Mouse (Mus musculus) forebrain, postnatal 0 days (tissue): ENCODE data around the gene Gpatch11. TPM values are rescaled to one million over a fixed set of nuclear protein-coding genes. Genes with fewer than 3 reads are reported as not detected.
A peak's percentile ranks its signal among the peaks of the same experiment; 100 is the strongest.

Source experiments
- ATAC-seq: fragments of 200-750 bp; cut with Nextera tagmentation; 2 replicates; pipeline ENCODE4 v1.8.0; 2017; ENCODE audit warnings: mild to moderate bottlenecking, moderate library complexity
- DNase-seq: peaks from one replicate; pipeline ENCODE4 v3.0.0-alpha.2; 2015
- H3K27ac ChIP-seq: fragments of 300-500 bp; sonication (generic); 2 replicates; pipeline ENCODE4 v1.5.1; 2014; ENCODE audit warnings: low read depth, mild to moderate bottlenecking, antibody characterized with exemption, low read length, moderate library complexity, mixed read lengths
- H3K27me3 ChIP-seq: fragments of 300-500 bp; sonication (generic); 2 replicates; pipeline ENCODE4 v1.6.1; 2014; ENCODE audit warnings: mild to moderate bottlenecking, low read length, mixed read lengths; ENCODE audit not compliant: insufficient read depth
- H3K36me3 ChIP-seq: fragments of 300-500 bp; sonication (generic); 2 replicates; pipeline ENCODE4 v1.6.1; 2014; ENCODE audit warnings: mild to moderate bottlenecking, moderate library complexity; ENCODE audit not compliant: insufficient read depth
- H3K4me1 ChIP-seq: fragments of 300-500 bp; sonication (generic); 2 replicates; pipeline ENCODE4 v1.6.1; 2014; ENCODE audit warnings: antibody characterized with exemption; ENCODE audit not compliant: insufficient read depth
- H3K4me2 ChIP-seq: fragments of 300-500 bp; sonication (generic); 2 replicates; pipeline ENCODE4 v1.6.1; 2014; ENCODE audit warnings: low read depth, mild to moderate bottlenecking, moderate library complexity
- H3K4me3 ChIP-seq: fragments of 300-500 bp; sonication (generic); 2 replicates; pipeline ENCODE4 v1.5.1; 2014; ENCODE audit warnings: low read depth, low read length, mixed read lengths
- H3K9ac ChIP-seq: fragments of 300-500 bp; sonication (generic); 2 replicates; pipeline ENCODE4 v1.6.1; 2014; ENCODE audit warnings: mild to moderate bottlenecking
- H3K9me3 ChIP-seq: fragments of 300-500 bp; sonication (generic); 2 replicates; pipeline ENCODE4 v1.6.1; 2016; ENCODE audit warnings: low read length
- CTCF ChIP-seq: sonication (generic); IDR thresholded peaks from 2 replicates; pipeline ENCODE4 v1.5.1; 2016; ENCODE audit warnings: antibody characterized with exemption, control low read depth, low read depth
- WGBS: fragments of 180-500 bp; shearing (Covaris S2); extraction: QIAGEN DNeasy Blood & Tissue Kit; methylation state at CpG from one replicate; pipeline ENCODE4 v1.1.7; 2014; 5-methylcytosine and 5-hydroxymethylcytosine counted together
- polyA plus RNA-seq: library from polyadenylated mRNA; unstranded; fragments of >200 nt; fragmentation: Nextera tagmentation; extraction: Ambion mirVana; gene quantifications from 2 replicates; pipeline ENCODE4 v1.2.1, GENCODE M21; 2015
- total RNA-seq: library from RNA; depleted of rRNA; stranded (reverse); fragments of >200 nt; gene quantifications from 2 replicates; pipeline ENCODE4 v1.2.3, GENCODE M21; 2014

Gpatch11 gene
- total and polyA plus RNA-seq, 2 experiments from 2014 or later: 25.7 to 52.3 TPM

- H3K27ac ChIP-seq: no peak overlapping the region
- DNase-seq: no peak
- no peak for ATAC-seq
- no peaks in the 10 kb centered on the region for H3K4me1 ChIP-seq
- H3K9ac ChIP-seq: no peak overlapping the region
- H3K9me3 ChIP-seq: no peaks in the 10 kb centered on the region
- H3K4me3 ChIP-seq: no peak overlapping the region
- H3K27me3 ChIP-seq: no peaks in the 10 kb centered on the region
- 85% methylated on average over 6 of the region's 6 CpGs for WGBS
- no peak overlapping the region for H3K4me2 ChIP-seq
- no peaks in the 10 kb centered on the region for H3K36me3 ChIP-seq
- TF ChIP-seq CTCF: no peak
These were observed 38.5 kb downstream of the Gpatch11 start for GRCm38 (mm10) chr17:78873886-78874285.

GRCm38 (mm10) chr17:78881878-78882304 is 46.5 kb downstream of the Gpatch11 start:
- peak overlapping the region; percentile 25; the same call in 1 of the 2 replicates for H3K9ac ChIP-seq
- H3K9me3 ChIP-seq: no peaks in the 10 kb centered on the region
- peak overlapping the region; percentile 16; the same call in 1 of the 2 replicates for H3K27ac ChIP-seq
- DNase-seq: peak; percentile 9
- no peaks in the 10 kb centered on the region for H3K27me3 ChIP-seq
- peak overlapping the region; percentile 66 for H3K4me2 ChIP-seq
- peak overlapping the region; percentile 41 for H3K4me3 ChIP-seq
- H3K4me1 ChIP-seq: 0 out of 2 replicates have a peak, but pooled peaks cover 3% of the 10 kb centered on the region
- ATAC-seq: peak; percentile 64
- 15% methylated on average over 6 of the region's 7 CpGs for WGBS
- no peak for TF ChIP-seq CTCF
- H3K36me3 ChIP-seq: no peaks in the 10 kb centered on the region

GRCm38 (mm10) chr17:78882401-78883112 is 47.2 kb downstream of the Gpatch11 start, which contains the start of gene Eif2ak2:
TSS of gene Eif2ak2 (minus strand) at chr17:78882573.
- H3K9me3 ChIP-seq: no peaks in the 10 kb centered on the region
- 2% methylated on average over 28 of the region's 28 CpGs for WGBS
- H3K4me2 ChIP-seq: peak within 1 kb of the TSS; percentile 66
- peak within 1 kb of the TSS; percentile 16; the same call in 1 of the 2 replicates for H3K27ac ChIP-seq
- H3K4me3 ChIP-seq: peak within 1 kb of the TSS; percentile 41
- DNase-seq (peak; percentile 23), ATAC-seq (peak; percentile 91)
- H3K9ac ChIP-seq: peak within 1 kb of the TSS; percentile 25
- H3K27me3 ChIP-seq: no peaks in the 10 kb centered on the region
- no peaks in the 10 kb centered on the region for H3K36me3 ChIP-seq
- TF ChIP-seq CTCF: no peak
- H3K4me1 ChIP-seq: 0 out of 2 replicates have a peak, but pooled peaks cover 3% of the 10 kb centered on the region

- TF ChIP-seq CTCF: no peak
- 85% methylated on average over 4 of the region's 4 CpGs for WGBS
These were observed 47.9 kb downstream of the Gpatch11 start for GRCm38 (mm10) chr17:78883291-78883690.

DNA sequence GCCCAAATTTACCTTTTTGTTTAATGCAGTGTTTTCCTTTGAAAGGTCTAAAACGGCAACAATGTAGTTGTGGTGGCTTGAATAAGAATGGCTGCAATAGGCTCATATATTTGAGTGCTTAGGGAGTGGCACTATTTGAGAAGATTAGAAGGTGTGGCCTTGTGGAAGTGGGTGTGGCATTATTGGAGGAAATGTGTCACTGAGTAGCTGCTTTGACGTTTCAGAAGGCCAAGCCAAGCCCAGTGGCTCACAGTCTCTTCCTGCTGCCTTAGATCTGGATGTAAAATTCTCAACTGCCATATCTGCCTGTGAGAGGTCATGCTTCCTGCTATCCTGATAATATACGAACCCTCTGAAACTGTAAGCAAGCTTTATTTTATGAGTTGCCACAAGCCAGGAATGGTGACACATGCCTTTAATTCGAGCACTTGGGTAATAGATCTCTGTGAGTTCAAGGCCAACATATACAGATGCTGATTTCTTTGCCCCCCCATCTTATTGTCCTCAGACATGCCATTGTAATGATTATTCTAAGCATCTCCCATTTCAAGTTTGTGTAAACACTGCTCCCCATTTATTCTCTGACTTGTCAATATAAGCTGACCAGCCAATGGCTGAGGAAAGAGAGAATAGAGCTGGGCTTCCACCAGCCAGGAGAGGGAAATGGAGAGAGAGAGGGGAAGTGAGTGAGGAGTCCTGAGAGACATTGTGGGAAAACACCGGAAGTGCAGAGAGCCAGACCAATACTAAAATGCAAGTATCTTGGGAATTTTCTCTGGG is 50.1 kb downstream of the Gpatch11 start:
- no peak for TF ChIP-seq CTCF
- ATAC-seq (no peak), DNase-seq (no peak)
- Histone ChIP-seq H3K36me3 (no peaks in the 10 kb centered on the region), H3K4me3 (no peak overlapping the region), H3K4me2 (no peak overlapping the region), H3K9me3 (no peaks in the 10 kb centered on the region), H3K27ac (no peak overlapping the region), H3K9ac (no peak overlapping the region), H3K4me1 (0 out of 2 replicates have a peak, but pooled peaks cover 3% of the 10 kb centered on the region), H3K27me3 (no peaks in the 10 kb centered on the region)
- WGBS: 86% methylated on average over 5 of the region's 5 CpGs

More at GRCm38 (mm10) chr17:78883291-78883690, 47.9 kb downstream of the Gpatch11 start:
- no peak overlapping the region for H3K4me3 ChIP-seq
- no peak overlapping the region for H3K4me2 ChIP-seq
- ATAC-seq (no peak), DNase-seq (no peak)
- no peaks in the 10 kb centered on the region for H3K36me3 ChIP-seq
- no peak overlapping the region for H3K9ac ChIP-seq
- H3K27me3 ChIP-seq: no peaks in the 10 kb centered on the region
- H3K27ac ChIP-seq: no peak overlapping the region
- 0 out of 2 replicates have a peak, but pooled peaks cover 3% of the 10 kb centered on the region for H3K4me1 ChIP-seq
- H3K9me3 ChIP-seq: no peaks in the 10 kb centered on the region

DNA sequence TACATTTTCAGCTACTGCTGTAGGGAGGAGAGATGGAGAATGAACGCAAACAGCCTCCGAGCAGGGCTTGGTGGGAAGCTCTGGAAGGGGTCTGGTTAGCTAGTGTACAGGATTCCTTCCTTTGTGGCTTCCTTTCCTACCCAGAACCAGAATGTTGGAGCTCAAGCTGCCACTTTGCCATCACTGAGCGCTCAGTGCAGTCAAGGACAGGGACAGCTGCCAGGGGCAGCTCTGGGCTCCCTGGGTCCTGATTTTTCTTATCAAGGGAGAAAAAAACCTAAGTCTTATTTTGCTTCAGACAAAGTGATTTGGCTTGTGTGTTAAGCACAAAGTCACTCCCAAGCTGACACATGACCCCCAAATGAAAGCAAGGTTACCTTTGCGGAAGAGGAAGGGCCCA is 53.2 kb downstream of the Gpatch11 start:
- Histone ChIP-seq H3K4me2 (no peak overlapping the region), H3K4me3 (no peak overlapping the region), H3K9me3 (no peaks in the 10 kb centered on the region), H3K27me3 (no peaks in the 10 kb centered on the region), H3K27ac (no peak overlapping the region), H3K9ac (no peak overlapping the region), H3K36me3 (no peaks in the 10 kb centered on the region), H3K4me1 (no peaks in the 10 kb centered on the region)
- DNase-seq (no peak), ATAC-seq (no peak)
- 76% methylated on average over 4 of the region's 4 CpGs for WGBS
- TF ChIP-seq CTCF: no peak
